Mouse (Mus musculus) CD4-positive, CD25-positive, alpha-beta regulatory T cell, adult 2 months (primary cell): ENCODE results near the gene Tec.

ENCODE experiments used
- DNase-seq: peaks from one replicate; pipeline ENCODE4 v3.0.0-alpha.2; 2012; ENCODE audit warnings: low read depth, low spot score

The Tec gene

DNA sequence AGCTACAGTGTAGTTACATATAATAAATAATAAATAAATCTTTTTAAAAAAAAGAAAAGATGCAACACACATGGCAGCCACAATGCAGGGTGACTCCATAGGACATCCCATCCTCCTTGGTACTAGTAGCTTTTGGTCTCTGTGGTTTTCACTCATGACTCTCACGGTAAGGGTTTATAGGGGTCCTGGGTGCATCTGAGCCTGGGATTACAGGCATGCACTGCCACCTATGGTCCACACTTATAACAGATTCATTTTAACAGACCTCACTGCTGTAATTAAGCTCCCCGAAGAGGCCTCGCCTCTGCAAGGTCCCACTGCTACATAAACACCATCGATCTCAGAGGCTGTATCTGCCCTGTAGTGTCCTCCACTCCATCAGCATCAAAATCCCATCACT, 82.8 kb downstream of the Tec start:
- DNase-seq = no peak

DNA sequence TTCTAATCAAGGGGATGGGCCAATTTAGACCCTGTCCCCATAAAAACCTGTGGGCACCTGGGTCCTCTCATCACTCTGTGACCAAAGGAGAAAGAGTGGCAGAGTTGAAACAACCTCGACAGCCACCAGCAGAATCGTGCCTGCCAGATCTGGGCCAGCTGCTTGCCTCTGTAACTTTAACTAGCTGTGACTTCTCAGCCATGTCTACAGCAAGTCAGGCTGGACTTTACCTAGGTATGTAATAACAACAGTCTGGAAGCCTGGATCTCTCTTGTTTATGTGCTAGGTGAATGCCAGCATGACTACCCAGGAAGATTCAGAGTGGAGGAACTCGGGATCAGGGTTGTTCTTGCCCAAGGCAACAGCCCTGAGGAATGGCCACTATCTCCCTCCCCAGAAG, 83.6 kb downstream of the Tec start:
- no peak for DNase-seq

DNA sequence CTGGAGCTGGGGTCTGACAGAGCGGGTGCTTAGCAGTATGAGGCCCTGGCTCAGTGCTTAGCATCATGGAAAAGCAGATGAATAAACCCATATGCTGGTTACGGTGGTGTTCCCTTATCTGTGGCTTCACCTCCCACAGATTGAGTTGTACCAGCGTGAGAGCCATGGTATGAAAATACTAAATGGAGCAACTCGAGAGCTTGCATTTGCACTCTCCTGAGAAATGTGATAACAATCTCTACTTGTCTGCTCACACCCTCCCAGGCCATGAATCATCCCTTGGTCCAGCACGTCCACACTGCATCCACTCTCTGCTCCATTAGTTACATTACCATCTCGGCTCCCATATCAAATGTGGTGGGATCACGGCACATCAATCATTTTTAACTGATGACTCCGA, 84.3 kb downstream of the Tec start:
- DNase-seq = no peak

DNA sequence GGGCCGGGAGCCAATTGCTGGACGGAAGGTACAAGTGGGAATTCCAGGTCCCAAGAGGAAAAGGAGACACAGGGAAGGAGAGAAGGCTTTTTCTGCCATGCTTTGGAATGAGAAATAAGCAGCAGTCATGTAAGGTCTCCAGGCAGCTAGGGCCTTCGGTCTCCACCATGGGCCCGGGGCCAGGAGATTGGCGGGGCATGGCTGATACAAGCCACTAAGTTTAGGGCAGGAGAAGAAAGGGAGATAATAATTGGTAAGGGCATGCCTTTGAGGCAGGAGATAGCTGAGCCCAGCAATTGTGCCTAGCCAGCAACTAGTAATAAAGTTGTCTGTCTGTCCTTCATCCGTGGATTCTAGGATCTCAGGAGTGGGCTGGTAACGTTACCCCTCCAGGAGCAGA, 85.2 kb downstream of the Tec start:
- DNase-seq = no peak

DNA sequence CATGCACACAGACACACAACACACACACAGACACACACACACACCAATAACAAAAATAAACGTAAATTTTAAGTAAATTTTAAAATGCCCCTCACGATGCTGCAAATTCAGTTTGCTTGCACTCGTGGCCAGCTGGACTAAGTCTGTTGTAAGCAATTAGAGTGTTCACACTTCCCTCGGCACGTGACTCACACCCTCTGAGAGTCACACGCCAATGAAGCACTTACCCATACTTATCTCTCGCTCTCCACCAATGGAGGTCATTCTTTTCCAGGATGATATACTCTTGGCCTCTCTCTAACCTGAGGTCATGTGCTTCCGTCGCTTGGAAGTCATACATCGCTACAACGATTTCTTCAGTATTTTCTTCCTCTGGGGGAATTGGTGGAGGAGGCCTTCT, 86.5 kb downstream of the Tec start:
- DNase-seq = no peak

DNA sequence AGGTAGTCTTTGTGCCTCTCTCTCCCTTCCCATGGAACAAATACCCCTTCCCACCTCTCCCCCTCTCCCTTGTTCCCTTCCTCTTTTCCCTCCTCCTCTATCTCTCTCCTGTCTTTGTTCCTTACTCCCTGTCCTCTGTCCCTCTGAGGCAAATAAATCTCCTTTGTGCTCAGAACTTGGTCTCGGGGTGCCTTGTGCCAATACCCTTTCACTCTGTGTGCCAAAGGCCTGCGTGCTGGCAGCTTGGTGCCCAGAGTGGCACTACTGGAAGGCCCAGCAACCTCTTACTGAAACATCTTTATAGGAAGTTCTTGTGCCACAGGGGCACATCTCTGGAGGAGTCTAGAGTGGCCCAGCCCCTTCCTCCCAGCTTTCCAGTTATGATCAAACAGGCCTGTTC, 91.7 kb downstream of the Tec start:
- no peak for DNase-seq

DNA sequence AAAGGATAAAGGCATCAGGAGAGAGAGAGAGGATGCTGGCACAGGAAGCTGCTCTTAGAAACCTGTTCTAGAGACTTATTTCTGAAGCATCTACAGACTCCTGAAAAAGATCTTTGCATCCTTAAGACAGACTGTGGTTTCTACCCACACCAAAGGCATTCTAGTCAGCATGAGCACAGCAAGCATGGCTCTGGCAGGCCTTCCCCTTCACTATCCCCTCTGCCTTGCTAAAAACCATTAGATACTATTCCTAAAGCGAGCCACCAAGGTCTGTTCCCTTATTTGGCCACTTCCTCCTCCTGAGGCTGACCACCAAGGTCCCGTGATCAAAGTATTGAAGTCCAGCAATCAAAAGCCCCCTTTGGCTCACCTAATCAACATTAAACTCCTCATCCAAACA, 92.2 kb downstream of the Tec start:
- DNase-seq = no peak

DNA sequence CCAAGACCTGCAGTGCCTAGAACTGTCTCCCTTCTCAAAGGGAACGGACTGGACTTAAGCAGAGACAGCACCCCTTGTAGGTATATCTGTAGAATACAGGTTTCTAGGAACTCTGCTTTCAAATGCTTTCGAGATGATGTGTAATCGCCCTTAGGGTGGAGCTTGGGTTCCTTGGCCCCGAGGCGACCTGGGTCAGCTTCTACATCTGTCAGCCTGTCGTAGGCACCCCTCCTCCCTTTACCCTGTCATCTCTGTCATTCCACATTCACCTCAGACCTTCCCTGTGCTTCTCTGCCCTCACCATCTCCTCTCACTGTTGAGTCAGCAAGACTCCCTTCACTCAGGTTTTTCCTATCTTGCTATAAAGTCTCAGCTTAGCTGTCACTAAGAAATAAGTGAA, 98.4 kb downstream of the Tec start:
- DNase-seq = no peak

DNA sequence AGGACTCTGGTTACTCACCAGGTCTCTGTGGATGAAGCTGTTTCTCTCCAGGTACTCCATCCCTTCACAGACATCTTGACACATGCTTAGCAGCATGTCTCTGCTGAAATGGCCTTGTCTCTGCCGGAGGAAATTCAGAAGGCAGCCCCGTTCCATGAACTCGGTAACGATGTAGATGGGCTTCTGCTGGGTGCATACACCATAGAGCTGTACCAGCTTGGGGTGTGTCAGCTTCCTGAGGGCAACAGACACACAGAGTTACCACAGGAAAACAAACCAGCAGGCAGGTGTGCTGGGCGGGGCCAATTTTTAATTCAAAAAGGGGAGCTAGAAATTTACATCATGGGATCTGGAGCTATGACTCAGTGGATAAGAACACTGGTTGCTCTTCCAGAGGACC, 104.7 kb downstream of the Tec start:
- DNase-seq = peak; percentile 41

DNA sequence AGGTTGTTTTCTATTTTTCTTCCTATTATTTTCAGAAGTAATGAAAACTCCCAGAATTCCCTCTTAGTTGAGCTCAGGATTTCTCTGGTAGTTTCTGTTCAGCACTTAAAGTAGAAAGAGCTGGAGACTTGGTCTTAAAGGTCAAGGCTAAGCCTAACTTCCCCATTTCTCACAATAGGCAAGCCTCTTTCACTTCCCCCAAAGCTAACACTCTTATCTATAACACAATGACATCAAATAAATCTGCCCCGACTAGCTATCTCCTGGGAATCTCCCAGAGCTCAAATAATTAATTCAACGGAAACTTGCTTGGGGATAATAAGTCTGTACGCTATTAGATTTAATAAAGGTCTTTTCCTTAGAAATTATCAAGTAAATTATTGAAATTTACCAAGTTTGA, 105.3 kb downstream of the Tec start:
- DNase-seq = no peak

DNA sequence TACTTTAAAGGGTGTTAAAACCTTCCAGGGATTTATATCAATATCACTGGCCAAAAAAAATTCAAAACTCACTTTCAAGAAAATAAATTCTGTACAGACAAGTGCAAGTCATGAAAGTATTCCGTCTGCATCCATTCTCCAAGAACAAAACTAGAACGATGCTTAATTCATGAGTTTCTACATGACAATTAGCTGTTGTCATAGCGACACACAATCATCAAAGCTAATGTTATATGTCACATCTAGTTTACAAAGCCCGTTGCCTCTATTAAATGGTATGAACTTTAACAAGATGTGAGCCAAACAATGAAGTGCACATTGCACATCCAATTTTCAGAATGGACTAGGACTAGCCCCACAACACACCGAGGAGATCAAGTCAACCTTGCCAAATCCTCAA, 106.5 kb downstream of the Tec start:
- DNase-seq = no peak

DNA sequence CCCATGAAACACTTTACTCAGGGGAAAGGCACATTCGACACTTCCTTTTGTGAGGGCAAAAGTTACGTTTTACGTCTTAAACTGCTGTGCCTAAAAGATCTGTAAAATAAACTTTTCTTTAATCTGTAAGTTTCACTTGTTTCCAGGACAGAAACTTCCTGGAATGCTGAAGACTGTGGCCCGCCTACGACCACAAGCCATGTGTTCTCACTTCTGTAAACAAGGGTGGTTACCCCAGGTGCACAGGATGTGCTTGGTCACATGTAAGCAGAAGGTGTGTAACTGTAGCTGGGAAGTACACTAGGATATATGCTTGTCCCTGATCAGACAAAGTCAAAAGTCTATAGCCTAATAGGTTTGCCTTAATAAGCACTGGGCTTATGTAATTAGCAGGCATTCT, 107.0 kb downstream of the Tec start:
- peak; percentile 67 for DNase-seq

DNA sequence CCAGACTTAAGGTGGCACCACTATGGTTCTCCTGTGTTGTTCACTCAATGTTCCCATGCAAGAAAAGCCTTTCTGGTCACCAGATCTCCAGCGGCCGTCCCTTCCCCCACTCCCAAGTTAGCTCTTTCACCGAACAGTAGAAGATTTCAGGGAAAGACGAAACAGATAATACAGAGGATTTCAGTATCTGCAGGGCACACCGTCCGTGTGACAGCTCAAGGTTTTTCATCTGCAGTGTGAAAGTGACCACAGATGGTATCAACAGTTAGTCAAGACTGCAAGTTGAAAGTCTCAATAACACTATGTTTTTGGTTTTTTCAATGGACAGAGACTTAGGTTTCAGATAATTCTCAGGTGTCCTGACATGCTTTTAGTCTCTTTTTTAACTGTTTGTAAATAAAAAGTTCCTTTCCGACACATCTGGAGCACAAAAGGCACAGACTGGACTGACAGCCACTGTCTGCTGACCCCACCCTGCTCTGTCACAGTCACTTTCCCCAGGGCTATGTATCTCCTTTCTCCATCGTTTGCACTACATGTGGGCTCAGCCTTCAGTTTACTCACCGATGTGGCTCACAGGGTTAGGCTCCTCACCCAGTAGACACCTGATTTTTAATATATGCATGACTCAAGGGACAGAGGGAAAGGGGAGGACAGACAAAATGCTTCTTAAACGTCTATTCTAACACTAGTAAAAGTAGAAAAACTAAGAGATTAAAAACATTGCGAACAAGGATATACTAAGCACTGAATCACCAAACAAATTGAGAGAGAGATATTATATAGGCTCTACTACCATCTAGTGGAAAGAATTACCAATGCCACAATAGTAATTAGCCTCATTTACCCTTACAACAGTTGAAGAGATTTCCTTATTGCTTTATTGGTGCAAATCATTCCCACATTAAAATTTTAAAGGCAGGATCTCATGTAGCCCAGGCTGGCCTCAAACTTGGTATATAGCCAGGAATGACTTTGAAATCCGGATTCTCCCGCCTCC, 109.1 kb downstream of the Tec start:
- DNase-seq = peak; percentile 65

DNA sequence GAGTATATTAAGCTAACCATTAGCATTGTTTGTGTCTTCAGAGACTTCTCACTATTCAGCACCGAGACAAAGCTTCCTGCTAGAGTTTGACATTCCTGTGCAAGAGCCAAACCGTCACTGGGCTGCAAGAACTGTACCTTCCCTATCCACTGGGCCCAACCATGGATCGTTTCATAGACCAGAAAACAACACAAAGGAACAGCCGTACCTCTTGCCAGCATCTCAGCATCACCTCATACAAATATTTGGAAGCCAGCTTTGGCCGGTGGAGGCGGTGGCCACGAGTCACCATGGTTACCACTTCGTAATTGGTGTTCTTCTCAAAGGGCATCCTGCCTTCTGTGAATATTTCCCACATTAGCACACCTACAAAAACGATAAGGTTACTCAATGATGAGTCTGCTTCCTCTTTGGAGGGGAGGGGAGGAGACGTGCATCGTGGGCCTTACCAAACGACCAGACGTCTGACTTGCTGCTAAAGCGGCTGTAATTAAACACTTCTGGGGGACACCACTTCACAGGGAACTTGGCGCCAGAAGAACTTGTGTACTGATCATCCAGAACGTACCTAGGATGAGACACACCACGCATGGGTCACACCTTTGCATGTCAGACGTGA, 111.0 kb downstream of the Tec start:
- DNase-seq = peak; percentile 63

DNA sequence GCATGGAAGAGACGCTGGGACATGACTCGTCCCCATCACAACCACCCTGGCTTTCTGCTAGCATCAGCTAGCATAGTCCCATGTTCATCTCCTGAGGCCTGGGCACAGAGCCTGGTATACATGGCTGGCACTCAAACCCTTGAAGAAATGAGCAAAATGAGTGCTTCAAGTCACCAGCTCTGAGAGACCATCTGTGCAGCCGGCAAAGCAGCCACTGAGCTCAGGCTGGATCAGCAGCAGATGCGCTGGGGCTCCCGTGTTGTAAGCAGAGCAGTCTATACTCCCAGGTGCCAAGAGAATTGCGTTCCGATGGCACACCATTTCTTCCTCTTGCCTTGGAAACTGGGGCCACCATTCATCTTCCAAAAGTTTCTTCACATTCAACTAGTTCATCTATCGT, 112.3 kb downstream of the Tec start:
- no peak for DNase-seq

DNA sequence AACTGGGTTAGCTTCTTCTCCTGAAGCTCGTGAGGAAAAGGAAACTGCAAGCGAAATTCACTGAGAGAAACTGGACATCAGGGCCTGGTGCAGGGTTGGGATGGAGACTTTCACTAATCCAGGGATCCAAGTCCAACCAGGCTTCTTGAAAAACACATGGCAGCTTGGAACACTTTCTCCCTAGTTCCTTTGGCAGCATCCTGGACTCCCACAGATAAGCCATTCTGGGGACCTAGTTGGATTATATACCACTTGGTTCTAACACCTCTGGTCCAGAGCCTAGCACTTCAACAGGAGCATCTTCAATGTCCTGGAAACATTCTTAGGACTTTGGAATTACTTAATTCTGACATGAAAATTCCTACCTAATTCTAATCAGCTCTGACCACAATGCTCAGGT, 113.2 kb downstream of the Tec start:
- DNase-seq = no peak

DNA sequence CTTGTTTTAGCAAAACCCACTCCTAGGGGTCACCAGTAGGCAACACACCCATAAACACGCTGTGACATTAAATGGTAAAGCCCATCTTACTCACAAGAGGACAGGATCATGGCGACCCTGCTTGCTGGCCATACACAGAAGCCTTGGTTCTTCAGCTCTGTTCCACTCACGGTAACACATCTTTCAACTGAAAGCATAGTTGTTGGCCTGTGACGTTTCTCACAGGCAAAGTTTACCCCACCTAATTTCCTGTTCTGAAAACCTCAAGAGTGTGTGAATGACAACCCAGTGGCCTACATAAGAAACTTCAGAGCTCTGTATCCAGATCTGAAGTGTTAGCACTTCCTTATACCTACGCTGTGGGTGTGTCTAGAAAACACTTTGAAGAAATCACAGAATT, 115.7 kb downstream of the Tec start, which contains the start of gene Txk:
Txk (minus strand) TSS at position 193 of the 400 bp plus-strand sequence.
- DNase-seq = peak; percentile 88

DNA sequence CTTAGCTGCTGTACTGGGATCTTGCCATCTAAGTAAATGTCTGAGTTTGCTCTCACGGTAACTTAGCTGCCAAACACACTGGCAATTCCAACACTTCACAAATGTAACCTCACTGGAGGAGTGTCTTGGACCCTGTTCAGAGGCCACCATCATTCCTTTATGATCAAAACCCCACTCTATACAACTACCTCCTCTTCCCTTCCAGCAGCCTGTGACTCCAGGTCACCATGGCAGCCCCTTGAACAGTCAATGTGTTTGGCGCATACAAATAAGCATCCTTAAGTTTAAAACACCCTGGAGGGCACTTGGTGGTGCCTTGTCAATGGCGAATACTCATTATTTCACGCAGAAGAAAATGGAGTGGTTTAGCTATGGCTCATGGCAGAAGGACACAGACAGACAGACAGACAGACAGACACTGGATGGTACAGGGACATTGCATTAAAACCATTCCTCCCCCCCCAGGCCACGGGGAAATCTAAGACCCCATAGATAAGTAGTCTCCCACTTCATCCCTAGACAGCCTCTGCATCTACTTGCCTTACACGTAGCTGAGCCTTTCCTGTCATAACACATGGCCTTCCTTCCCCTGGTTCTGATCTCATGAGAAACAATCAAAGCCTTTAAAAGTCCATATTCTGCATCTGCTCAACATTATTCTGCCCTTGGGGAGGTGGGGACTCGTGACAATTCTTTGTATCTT, 117.1 kb downstream of the Tec start:
- DNase-seq = no peak

DNA sequence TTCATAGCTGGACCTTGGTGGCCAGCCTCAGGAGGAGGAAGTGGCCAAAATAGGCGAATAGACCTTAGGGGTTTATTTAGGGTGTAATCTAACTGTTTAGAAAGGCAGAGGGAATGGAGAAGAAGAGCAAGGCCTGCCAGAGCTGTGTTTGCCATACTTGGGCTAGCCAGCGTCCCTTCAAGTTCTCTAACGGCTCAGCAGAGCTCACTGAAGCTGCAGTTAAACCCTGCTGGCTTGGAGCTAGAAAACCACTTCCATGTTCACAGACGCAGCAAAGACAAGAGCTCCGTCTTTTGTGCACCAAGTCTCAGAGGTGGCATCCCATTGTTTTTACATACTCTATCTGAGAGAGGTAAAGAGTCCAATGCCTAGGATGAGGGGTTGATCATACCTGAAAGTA, 118.1 kb downstream of the Tec start:
- DNase-seq = peak; percentile 42

DNA sequence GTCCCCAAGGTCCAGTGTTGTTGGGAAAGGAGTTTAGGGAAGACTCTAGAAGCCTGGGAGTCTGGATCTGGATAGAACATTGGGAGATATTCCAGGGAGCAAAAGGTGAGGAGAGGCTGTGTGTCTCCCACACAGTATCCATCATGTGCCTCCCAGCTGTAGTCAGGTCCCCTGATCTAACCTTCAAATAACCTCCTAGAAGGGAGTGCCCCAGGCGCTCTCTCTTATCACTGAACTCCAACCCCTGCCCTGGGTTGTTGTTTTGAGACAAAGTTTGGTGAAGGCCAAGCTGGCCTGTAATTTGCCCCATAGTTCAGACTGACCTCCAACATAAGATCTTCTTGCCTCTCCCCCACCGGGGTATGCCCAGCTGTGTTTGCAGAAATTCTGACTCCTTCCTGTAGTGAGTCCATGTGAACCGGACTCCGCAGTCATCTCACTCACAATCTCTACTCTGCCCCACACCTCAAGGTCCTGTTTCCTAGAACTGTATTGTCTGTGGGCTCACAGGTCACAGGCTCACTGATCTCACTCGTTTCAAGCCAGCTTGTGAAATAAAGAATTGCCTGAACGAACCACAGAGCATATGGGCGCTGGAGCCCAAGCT, 119.5 kb downstream of the Tec start:
- no peak for DNase-seq

DNA sequence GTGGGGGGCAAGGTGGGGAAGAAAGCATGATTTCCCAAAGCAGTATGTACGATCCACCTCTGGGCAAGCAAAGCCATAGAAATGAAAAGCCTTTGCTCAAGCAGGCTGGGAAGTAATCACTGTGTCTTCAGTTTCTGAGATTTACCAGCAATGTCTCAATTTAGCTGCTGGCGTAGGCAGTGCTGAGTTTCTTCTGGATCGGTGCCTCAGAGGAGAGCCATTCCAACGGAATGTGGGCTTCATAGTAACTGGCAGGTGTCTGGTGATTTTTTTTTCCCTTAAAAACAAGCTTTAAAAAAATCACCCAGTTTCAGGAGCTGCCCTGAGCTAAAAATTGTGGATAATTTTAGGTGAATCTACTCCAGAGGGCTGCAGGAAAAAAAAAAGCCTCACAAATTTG, 120.9 kb downstream of the Tec start:
- DNase-seq = no peak

DNA sequence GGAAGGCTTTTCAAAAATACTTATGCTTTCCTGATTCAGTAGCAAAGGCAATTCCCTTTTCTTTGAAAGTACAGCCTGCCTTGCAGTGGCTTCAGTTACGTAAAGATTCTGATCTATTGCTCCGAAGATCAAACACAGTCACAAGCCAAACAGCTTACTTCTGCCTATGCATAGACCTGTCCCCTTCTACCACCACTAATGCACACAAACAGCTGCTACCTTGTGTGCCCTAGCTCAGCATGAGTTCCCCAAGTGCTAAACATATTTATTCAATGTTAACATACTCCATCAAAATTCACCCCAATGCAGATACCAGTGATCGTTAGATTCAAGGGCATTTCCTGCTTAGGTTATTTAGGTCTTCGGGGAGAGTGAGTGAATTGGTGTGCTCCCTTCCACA, 121.8 kb downstream of the Tec start:
- DNase-seq = peak; percentile 52
